Mouse (Mus musculus): ENCODE results near the gene Hacd2.
A peak's percentile ranks its signal among the peaks of the same experiment; 100 is the strongest.

Hacd2 gene

DNA sequence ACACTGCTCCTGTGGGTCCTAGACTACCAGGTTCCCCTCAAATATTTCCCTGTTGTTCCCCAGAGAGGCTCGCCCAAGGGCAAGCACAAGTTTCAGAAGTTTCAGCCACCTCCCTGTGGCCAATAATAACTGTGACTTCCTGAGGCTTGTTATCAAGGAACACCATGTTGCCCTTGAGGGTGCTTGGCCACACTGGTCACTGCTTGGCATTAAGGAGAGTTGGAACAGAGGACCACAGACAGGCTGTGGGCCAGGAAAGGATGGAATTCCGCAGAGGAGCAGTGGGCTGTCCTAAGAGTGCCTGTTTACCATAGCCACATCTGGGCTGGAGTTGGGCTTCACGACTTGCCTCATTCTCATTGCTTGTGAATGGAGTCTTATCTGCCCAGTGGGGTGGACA is 107.9 kb downstream of the Hacd2 start:
- DNase-seq: no peak

DNA sequence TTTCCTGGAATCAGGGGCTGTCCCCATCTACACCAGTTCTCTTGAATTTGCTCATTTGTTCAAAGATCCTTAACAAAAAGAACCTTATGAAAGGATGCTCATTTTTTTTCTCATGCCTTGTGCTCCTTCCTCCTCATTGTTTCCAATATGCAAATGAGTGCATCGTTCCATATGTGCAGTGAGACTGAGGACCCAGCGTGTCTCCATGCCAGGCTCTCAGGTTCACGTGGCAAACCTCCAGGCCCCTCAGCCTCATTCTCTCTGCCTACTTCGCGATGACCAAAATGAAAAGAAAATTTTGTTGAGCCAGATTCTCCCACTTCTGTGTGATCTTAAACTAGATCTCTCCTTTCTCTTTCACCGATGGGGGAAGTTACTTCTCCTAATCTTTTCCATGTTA is 117.2 kb downstream of the Hacd2 start:
- no peak for DNase-seq

DNA sequence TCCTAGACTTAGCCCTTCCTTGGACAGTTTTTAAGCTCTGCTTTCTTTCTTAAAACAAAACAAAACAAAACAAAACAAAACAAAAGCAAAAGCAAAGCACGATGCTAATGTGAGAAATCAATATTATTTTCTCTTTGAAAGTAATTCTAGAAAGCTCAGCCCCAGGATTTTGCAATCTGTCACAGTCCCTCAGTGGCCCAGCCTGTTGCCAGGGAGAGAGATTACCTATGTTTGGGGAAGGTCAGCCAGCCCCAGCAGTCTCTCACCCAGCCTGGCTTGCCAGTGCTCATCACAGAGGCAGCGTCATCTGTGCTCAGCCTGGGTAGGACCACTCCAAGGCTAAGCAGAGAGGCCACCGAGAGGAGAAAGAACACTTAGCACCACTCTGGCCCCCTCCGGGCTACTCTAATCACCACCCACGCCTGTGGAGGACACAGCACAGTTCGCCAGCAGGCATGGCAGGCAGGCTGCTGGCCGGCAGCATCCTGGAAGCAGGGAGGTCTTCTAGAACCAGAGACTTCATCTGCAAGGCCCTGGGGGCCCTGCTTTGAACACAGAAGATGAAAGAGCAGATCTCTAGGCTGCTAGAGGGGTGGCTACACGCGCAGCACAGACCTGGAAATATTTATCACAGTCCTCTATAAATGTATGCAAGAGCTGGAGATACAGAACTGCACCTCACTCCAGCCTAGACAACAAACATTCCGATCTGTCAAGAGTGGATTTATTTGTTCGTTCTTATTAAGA is 117.8 kb downstream of the Hacd2 start:
- no peak for DNase-seq

DNA sequence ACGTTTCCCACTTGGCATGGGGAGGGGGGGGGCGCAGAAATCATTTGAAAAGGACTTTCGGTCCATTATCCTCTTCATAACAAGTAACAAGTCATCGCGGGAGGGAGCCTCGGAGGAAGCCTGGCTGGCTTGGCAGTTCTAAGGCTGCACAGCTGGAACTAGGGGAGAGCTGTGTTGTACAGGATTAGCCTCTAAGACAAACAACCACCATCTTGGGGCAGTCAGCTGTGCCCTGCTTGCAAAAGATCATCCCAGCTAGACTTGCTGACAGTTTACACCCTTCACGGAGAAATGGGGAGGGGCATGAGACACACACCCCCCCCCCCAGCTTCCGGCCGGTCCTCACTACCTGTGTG is 118.4 kb downstream of the Hacd2 start:
- DNase-seq: no peak

DNA sequence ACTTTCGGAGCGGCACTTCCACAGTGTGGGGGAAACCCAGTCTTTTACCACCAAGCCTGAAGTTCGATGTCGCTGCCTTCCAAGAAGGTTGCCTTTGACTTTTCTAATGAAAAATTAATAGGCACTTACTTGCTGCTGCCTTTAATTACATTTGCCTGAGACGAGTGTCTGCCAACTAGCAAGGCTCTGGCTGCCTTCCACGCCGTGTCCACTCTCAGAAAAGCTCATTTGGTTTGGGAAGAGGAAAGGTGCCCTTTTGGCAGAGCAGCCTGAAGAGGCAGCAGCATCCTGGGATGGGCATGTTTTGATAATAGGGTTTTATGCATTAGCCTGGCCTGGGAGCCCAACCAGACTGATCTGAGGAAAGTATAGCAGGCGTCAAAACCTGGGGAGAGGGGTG is 119.6 kb downstream of the Hacd2 start:
- DNase-seq: no peak

DNA sequence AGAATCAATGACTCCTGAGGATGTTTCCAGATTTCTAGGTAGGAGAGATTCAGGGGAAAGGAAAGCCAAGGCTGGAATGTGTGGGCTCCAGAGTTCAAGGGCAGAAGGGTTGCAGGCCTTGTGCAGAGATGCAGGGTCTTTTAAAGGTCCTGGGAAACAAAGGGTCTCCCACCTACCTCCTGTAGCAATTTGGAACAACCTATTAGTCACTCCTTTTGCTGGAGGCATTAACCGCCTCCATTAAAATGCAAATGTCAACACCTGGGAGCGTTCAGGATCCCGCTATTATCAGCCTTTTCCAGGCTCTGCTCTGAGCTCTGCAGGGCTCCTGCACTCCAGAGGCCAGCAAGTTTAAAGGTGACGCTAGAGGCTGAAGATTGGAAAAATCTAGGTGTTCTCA is 123.9 kb downstream of the Hacd2 start:
- no peak for DNase-seq

DNA sequence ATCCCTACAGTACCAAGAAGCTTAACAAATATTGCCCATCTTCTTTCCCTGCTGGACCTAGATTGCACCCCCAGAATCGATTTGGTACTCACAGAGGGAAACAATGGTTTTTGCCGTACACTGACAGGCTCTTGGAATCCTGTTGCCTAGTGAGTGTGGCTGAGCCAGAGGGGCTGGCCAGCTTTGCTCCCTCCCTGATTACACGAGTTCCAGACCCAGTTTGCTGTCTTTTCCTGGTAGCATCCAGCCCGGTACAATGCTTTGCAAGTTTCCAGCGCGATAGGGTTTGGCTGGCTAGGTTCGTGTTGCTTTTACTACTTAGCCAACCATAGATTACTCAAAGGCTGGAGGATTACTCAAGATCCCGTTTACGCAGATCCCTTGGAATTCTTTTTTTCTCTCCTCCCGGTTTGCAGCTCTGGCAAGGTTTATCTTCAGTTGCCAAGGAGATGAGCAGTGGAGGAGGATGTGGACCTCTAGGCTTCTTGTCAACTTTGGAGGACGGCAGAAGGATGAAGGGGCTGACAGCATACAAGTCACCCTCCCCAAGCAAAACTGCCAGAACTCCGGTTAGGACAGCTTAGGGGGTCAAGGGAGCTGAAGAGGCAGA is 131.0 kb downstream of the Hacd2 start:
- DNase-seq: no peak

DNA sequence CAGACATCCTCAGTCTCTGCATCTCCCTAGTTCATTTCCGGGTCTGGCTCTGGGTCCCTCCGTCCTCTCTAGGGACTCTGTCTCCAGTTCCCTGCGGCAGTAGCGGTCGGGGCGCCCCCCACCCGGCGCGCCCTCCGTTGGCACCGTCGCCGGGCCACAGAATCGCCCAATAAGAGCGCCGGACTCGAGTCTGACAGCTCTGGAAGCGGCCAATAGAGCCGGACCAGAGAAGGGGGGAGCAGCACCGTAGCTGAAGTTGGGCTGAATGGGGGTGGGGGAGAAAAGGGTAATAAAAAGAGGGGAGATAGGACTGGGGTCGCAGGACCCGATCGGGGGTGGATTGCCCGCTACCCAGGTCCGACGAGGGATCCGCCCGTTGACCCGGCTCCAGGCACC is 132.0 kb downstream of the Hacd2 start:
- DNase-seq: peak; percentile 53

DNA sequence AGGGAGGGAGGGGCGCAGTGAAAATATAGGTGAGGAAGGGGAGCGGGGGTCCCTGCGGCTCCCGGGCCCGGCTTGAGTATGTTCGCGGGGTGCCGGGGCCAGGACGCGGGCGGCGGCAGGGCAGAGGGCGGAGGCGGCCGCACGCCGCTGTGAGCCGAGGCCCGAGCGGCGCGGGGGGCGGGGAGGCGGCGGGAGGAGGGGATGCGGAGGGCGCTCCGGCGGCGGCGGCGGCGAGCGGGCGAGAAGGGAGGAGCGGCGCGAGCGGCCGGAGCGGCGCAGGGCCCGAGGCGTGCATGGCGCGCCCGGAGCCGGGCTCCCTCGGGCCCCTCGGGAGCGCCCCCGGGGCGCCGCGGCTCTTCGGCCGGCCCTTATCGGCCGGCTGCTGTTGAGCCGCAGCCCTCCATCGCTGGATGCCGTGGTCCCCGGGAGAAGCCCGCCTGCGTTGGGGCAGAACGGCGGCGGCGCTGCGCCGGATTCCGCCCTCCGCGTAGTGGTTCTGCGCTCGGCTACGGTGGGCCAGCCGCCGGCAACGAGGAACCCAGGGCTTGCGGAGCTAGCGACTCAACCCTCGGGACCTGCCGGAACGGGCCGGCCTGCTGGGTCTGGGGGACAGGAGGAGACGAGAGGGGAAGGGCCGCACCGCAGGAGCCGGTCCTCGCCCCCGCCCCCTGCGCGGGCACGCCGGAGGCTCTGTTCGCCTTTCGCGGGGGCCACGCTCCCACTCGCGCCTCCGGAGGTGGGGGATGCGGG is 132.6 kb downstream of the Hacd2 start, which contains the start of gene Adcy5:
Adcy5 (plus strand) TSS at position 237 of the 750 bp plus-strand sequence.
- peak; percentile 41 for DNase-seq

DNA sequence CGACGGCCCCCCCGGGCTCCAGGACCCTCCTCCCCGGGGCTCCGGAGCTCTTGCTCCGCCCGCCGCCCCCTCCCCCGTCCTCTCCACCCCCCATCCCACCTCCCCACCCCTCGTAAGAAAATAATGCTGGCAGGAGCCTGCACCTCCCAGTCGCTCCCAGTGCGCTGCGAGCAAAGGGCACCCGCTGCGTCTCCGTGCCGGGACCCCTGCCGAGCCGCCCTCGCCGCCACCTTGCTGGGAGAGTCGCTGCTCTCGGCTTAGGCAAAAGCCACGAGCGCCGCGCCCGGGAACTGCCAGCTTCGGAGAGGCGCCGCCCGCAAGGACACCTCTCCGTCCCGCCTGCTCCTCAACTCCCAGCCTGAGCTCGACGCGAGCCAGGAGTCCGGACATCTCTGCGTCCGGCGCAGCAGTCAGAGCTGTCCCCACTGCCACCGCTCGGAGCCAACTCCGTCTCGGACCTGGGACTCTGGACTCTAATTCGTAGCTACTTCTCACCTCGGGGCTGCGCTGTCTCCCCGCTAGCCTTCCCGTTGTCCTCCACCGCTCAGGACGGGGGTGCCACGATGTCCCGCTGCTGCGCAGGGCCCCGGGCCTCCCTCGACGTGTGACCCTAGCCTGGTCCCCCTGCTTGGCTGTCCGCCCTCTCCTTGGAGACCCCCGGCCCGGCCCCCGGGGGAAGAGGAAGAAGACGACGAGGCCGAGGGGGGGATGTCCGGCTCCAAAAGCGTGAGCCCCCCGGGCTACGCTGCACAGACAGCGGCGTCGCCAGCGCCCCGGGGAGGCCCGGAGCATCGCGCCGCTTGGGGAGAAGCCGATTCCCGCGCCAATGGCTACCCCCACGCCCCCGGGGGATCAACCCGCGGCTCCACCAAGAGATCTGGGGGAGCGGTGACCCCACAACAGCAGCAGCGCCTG is 133.4 kb downstream of the Hacd2 start:
- DNase-seq: peak; percentile 63

DNA sequence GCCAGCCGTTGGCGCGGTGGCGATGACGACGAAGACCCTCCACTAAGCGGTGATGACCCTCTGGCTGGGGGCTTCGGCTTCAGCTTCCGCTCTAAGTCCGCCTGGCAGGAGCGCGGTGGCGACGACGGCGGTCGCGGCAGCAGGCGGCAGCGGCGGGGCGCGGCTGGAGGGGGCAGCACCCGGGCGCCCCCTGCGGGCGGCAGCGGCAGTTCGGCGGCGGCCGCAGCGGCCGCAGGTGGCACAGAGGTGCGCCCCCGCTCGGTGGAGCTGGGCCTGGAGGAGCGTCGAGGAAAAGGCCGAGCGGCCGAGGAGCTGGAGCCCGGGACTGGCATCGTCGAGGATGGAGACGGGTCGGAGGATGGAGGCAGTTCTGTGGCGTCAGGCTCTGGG is 134.1 kb downstream of the Hacd2 start:
- DNase-seq: peak; percentile 59

DNA sequence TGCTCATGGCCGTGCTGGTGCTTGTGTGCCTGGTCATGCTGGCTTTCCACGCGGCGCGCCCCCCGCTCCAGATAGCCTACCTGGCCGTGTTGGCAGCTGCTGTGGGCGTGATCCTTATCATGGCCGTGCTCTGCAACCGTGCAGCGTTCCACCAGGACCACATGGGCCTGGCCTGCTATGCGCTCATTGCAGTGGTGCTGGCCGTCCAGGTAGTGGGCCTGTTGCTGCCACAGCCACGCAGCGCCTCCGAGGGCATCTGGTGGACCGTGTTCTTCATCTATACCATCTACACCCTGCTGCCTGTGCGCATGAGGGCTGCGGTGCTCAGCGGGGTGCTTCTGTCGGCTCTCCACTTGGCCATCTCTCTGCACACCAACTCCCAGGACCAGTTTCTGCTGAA is 134.6 kb downstream of the Hacd2 start:
- DNase-seq: peak; percentile 14

All from kidney, postnatal 14 days (tissue).